Mouse (Mus musculus) erythroblast, embryonic 14.5 days (primary cell): Measurements from ENCODE around the gene Notum.

Source experiments
- GATA1 ChIP-seq: IDR thresholded peaks from 2 replicates; pipeline ENCODE4 v1.6.1; 2012; ENCODE audit warnings: low read length, inconsistent platforms, mixed read lengths
- TAL1 ChIP-seq: IDR thresholded peaks from 3 replicates; pipeline ENCODE4 v1.6.1; 2012; ENCODE audit warnings: low read length, inconsistent platforms, mixed read lengths

DNA sequence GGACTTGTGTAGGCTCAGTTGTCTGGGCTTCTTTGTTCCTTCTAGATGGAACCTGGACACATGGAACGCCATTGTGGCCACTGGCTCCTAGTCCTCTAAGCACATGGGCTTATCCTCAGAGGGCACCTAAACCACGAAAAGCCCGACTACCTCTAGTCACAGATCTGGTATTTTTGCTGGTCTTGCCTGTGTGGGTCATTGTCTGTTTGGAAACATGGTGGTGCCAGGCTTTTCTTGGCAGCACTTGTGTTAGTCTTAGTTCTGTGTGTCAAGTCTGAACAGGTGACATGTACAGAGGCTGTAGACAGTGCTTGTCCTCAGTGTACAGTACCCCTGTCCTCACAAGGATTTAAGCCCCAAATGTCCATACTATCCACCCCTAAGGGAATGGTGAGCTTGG is 22.6 kb upstream of the Notum start:
- TF ChIP-seq GATA1 (no peak), TAL1 (no peak)
